Mouse (Mus musculus) stomach, postnatal 0 days (tissue): Measurements from ENCODE around the gene Cxcr1. TPM values are rescaled to one million over a fixed set of nuclear protein-coding genes. Genes with fewer than 3 reads are reported as not detected.

Source experiments
- ATAC-seq: fragments of 200-750 bp; cut with Nextera tagmentation; 2 replicates; pipeline ENCODE4 v1.8.0; 2017; ENCODE audit not compliant: low FRiP score, low TSS enrichment
- DNase-seq: peaks from one replicate; pipeline ENCODE4 v3.0.0-alpha.2; 2016; ENCODE audit warnings: low spot score
- H3K27ac ChIP-seq: fragments of 300-500 bp; sonication (generic); replicated peaks from 2 replicates; pipeline ENCODE4 v1.5.1; 2014; ENCODE audit warnings: mild to moderate bottlenecking, control low read depth
- H3K27me3 ChIP-seq: fragments of 300-500 bp; sonication (generic); 2 replicates; pipeline ENCODE4 v1.6.1; 2014; ENCODE audit warnings: low read length; ENCODE audit not compliant: control insufficient read depth, insufficient read depth
- H3K36me3 ChIP-seq: fragments of 300-500 bp; sonication (generic); 2 replicates; pipeline ENCODE4 v1.6.1; 2014; ENCODE audit warnings: low read length, mixed read lengths; ENCODE audit not compliant: control insufficient read depth, insufficient read depth
- H3K4me1 ChIP-seq: fragments of 300-500 bp; sonication (generic); replicated peaks from 2 replicates; pipeline ENCODE4 v1.6.1; 2014; ENCODE audit warnings: antibody characterized with exemption; ENCODE audit not compliant: control insufficient read depth, insufficient read depth
- H3K4me2 ChIP-seq: fragments of 300-500 bp; sonication (generic); replicated peaks from 2 replicates; pipeline ENCODE4 v1.6.1; 2014; ENCODE audit warnings: low read depth, mild to moderate bottlenecking, control low read depth, moderate library complexity
- H3K4me3 ChIP-seq: fragments of 300-500 bp; sonication (generic); 2 replicates; pipeline ENCODE4 v1.5.1; 2014; ENCODE audit warnings: low read depth, low read length, control low read depth
- H3K9ac ChIP-seq: fragments of 300-500 bp; sonication (generic); 2 replicates; pipeline ENCODE4 v1.6.1; 2014; ENCODE audit warnings: mild to moderate bottlenecking, low read length, control low read depth, mixed read lengths
- H3K9me3 ChIP-seq: fragments of 300-500 bp; sonication (generic); 2 replicates; pipeline ENCODE4 v1.6.1; 2016; ENCODE audit warnings: low read length; ENCODE audit not compliant: control insufficient read depth
- CTCF ChIP-seq: IDR thresholded peaks from 2 replicates; pipeline ENCODE4 v1.5.1; 2016; ENCODE audit warnings: antibody characterized with exemption, low read depth, mild to moderate bottlenecking, moderate library complexity
- EP300 ChIP-seq: optimal IDR thresholded peaks from 2 replicates; pipeline ENCODE3; 2016; ENCODE audit warnings: antibody characterized with exemption
- WGBS: fragments of 180-500 bp; shearing (Covaris S2); extraction: QIAGEN DNeasy Blood & Tissue Kit; methylation state at CpG from one replicate; pipeline ENCODE4 v1.1.7; 2014; 5-methylcytosine and 5-hydroxymethylcytosine counted together
- polyA plus RNA-seq: library from polyadenylated mRNA; unstranded; fragments of >200 nt; fragmentation: Nextera tagmentation; extraction: Ambion mirVana; gene quantifications from 2 replicates; pipeline ENCODE4 v1.2.1, GENCODE M21; 2015

The Cxcr1 gene
- polyA plus RNA-seq, 1 experiment from 2014 or later, result 0.08 TPM

DNA sequence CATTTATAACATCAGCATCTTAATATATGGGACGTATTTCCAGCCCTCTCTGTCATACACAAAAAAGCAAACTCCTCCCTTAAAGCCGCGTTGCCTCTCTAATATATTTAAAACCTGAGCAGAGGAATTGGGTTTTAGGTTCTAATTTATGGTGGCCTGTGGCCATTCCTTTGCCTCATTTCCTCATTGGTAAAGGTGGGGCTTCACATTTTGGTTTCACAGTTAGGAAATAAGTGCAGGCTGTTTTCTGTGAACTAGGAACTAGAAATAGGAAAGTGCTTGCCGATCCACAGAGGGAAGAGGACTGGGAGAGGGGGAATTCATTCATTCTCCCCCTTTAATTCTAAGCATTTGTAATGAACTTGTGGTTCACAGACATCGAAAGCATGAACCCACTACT is 43.2 kb upstream of the Cxcr1 start:
- Histone ChIP-seq H3K4me1 (0 out of 2 replicates have a peak, but pooled peaks cover 7% of the 10 kb centered on the region), H3K4me2 (peak overlapping the region; percentile 77), H3K27ac (peak overlapping the region; percentile 98), H3K27me3 (no peaks in the 10 kb centered on the region), H3K4me3 (peak overlapping the region; percentile 99), H3K9ac (peak overlapping the region; percentile 98), H3K9me3 (no peaks in the 10 kb centered on the region), H3K36me3 (no peaks in the 10 kb centered on the region)
- 16% methylated on average over 5 of the region's 5 CpGs for WGBS
- TF ChIP-seq CTCF (no peak), EP300 (no peak)
- ATAC-seq (no peak), DNase-seq (no peak)

DNA sequence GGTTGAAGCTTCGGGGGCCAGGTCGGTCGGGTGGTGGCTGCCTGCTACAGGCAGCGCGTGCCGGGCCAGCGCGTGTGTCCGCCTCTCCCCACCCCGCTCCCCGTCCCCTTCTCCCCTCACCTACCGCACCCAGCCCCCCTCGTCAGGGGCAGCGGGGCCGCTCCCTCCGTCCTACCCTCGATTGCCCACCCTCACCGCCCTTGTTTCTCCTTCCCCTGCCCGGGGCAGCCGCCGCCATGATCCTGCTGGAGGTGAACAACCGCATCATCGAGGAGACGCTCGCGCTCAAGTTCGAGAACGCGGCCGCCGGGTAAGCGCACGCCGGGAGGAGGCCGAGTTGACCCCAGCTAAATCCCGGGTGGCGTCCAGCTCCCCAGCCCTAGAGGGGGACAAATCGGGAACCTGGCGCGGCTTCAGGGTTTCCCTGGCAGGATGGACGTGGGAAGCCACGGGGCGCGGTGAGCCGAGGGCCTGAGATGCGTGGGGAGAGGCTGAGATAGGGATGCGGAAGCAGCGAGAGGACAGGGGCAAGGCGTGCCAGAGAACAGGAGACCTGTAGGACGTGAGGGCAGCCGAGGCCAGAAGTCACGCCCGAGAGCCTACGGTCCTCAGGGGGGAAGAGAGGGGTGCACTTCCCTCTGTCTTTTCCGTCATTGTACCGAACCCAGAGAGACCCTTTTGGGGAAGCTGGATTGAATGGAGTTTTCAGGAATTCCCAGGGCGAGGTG is 42.3 kb upstream of the Cxcr1 start:
- Histone ChIP-seq H3K27me3 (no peaks in the 10 kb centered on the region), H3K9me3 (no peaks in the 10 kb centered on the region), H3K36me3 (no peaks in the 10 kb centered on the region), H3K4me3 (peak overlapping the region; percentile 99), H3K9ac (peak overlapping the region; percentile 98), H3K4me2 (peak overlapping the region; percentile 77), H3K4me1 (0 out of 2 replicates have a peak, but pooled peaks cover 7% of the 10 kb centered on the region), H3K27ac (peak overlapping the region; percentile 98)
- ATAC-seq (peak; percentile 62), DNase-seq (peak; percentile 75)
- under 1% methylated on average over 44 of the region's 57 CpGs for WGBS
- TF ChIP-seq EP300 (no peak), CTCF (no peak)

DNA sequence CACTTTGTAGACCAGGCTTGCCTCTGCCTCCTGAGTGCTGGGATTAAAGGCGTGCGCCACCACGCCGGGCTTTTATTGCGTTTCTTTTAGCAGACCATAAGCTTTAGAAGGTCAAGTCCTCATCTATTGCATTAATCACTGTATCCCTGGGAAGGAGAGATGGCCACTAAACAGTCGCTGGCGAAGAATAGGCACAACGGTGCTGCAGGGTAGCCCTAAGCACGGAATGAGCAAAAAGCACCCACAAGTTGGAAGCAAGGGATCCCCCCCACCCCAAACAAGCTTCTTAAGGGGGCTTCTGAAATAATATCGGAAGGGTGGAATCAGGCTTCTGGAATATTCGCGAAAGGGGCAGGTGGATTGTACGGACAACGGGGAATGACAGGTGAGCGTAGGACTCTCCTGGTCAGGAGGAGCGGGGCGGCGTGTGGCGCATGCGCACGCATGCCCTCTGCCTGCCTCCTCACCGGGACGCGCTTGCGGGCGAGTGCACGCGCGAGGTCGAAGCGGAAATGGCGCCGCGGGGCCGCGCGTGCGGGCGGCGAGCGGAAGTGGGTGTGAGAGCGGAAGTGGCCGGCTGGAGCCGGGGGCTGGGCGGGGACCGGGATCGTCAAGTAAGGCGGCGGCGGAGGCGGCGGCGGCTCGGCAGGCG is 41.6 kb upstream of the Cxcr1 start, which contains the start of gene Arpc2:
TSS of gene Arpc2 (plus strand) at position 147 of the 652 bp plus-strand sequence.
- Histone ChIP-seq H3K4me1 (0 out of 2 replicates have a peak, but pooled peaks cover 7% of the 10 kb centered on the region), H3K4me3 (peak within 1 kb of the TSS; percentile 99), H3K27me3 (no peaks in the 10 kb centered on the region), H3K9me3 (no peaks in the 10 kb centered on the region), H3K27ac (peak within 1 kb of the TSS; percentile 98), H3K4me2 (peak within 1 kb of the TSS; percentile 79), H3K36me3 (no peaks in the 10 kb centered on the region), H3K9ac (peak within 1 kb of the TSS; percentile 98)
- TF ChIP-seq EP300, result no peak
- WGBS, result under 1% methylated on average over 47 of the region's 55 CpGs
- ATAC-seq (peak; percentile 90), DNase-seq (peak; percentile 99)

DNA sequence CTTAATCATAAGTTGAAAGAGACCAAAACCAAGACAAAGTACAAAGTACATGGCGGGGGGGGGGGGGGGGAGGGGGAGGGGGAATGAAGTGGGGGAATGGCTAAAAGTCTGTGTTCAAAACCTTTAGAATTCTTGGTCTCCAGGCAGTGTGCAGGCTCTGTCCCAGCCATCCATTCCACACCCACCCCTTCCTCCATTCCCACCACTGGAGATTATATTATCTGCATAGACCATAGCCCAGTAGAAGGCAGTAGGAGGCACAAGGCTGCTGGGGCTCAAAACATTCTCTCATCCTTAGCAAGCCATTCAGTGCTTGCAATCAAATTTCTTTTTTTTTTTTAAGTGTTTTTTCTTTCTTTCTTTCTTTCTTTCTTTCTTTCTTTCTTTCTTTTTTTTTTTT is 36.6 kb upstream of the Cxcr1 start:
- Histone ChIP-seq H3K27ac (no peak overlapping the region), H3K27me3 (no peaks in the 10 kb centered on the region), H3K9me3 (no peaks in the 10 kb centered on the region), H3K4me1 (no peaks in the 10 kb centered on the region), H3K4me2 (no peak overlapping the region), H3K36me3 (no peaks in the 10 kb centered on the region), H3K9ac (no peak overlapping the region), H3K4me3 (no peak overlapping the region)
- ATAC-seq (no peak), DNase-seq (no peak)
- TF ChIP-seq CTCF (no peak), EP300 (no peak)
- no CpG with 5 or more reads among the region's 1 CpGs for WGBS

DNA sequence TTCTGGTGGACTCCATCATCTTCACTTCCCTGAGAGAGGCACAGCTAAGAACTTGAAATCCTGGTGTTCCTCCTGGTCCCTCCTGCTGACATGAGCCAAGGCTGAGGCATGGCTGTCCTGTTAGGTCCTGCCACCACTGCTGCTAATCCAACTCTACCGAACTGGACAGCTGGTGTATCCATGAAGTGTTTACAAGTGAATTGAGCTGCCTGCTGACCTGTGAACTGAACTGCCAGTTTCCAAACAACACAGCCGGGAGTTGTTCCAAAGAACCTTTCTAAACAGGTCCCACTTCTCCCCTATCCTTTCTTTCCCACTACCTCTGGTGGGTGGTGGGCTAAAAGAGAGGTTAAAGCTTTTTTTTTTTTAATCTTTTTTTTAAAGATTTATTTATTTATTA is 35.5 kb upstream of the Cxcr1 start:
- Histone ChIP-seq H3K4me2 (no peak overlapping the region), H3K27ac (no peak overlapping the region), H3K9me3 (no peaks in the 10 kb centered on the region), H3K9ac (no peak overlapping the region), H3K36me3 (no peaks in the 10 kb centered on the region), H3K27me3 (no peaks in the 10 kb centered on the region), H3K4me1 (no peaks in the 10 kb centered on the region), H3K4me3 (no peak overlapping the region)
- WGBS, result 32% methylated on average over 2 of the region's 2 CpGs
- no peak for DNase-seq
- TF ChIP-seq EP300, result no peak
- no peak for TF ChIP-seq CTCF
- no peak for ATAC-seq

DNA sequence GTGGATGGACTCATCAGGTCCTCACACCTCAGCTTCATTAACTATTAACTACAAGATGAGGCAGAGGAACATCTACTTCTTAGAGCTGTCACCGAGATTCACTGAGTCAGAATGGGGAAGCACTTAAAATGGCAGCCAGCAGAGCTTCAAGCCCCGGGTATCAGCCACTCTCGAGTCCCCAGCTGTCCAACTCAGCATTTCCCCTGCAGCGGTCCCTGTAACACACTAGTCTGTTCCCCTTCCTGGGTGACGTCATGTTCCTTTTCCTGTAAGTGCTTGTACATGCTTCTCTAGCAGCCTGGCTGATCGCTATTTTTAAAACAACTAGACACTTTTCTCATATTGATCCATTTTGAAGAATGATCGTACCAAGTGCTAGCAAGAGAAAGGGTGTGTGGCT is 32.9 kb upstream of the Cxcr1 start:
- Histone ChIP-seq H3K36me3 (no peaks in the 10 kb centered on the region), H3K4me1 (no peaks in the 10 kb centered on the region), H3K27ac (no peak overlapping the region), H3K4me2 (no peak overlapping the region), H3K27me3 (no peaks in the 10 kb centered on the region), H3K4me3 (no peak overlapping the region), H3K9ac (no peak overlapping the region), H3K9me3 (no peaks in the 10 kb centered on the region)
- TF ChIP-seq EP300, result no peak
- no peak for TF ChIP-seq CTCF
- ATAC-seq (no peak), DNase-seq (no peak)
- WGBS, result 73% methylated on average over 7 of the region's 7 CpGs
